Mouse (Mus musculus) brain, adult 2 months (tissue): Measurements from ENCODE around the gene Dnah17.
A peak's percentile ranks its signal among the peaks of the same experiment; 100 is the strongest.

Experiments used
- DNase-seq: peaks from one replicate; pipeline ENCODE4 v3.0.0; 2011; ENCODE audit warnings: low read depth, low spot score

The Dnah17 gene

DNA sequence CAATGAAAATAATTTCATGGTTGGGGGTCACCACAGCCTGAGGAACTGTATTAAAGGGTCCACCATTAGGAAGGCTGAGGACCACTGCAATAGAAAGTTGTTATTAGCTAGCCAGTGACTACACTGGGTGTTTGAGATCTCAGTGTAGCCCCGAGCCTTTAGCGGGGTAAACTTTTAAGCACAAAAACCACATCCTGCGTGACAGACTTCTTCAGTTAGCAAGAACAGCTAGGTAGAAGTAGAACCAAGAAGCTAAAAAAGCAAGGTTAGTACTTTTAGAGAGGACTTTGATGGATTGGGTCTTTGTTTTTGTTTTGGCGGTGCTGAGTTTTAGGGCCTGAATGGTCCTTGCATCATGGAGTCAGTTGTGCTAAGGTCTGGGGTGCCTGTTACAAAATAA is 13.3 kb upstream of the Dnah17 start:
- no peak for DNase-seq

GRCm38 (mm10) chr11:118142547-118143165 is 12.2 kb upstream of the Dnah17 start:
- DNase-seq: peak; percentile 44

- DNase-seq: no peak
These were observed 10.5 kb upstream of the Dnah17 start for GRCm38 (mm10) chr11:118140771-118141565.

DNA sequence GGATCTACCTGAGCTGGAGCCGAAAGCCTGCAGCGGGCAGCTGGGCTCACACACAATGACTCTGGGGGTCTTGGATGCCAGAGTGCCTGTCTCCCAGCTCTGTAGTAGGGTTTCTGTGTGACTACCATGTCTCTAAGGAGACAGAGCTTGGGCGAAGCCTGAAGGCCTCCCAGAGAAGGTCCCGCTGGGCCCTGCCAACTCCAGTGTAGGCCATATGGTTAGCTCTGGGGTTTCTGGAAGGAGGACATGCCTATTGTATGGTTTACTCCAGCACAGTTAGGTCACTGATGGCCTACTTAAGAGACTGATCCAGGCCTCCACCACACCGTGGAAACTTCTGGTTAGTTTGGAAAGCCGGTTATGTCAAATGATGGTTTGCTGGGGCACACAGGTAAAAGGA is 7.9 kb upstream of the Dnah17 start:
- DNase-seq: peak; percentile 85

DNA sequence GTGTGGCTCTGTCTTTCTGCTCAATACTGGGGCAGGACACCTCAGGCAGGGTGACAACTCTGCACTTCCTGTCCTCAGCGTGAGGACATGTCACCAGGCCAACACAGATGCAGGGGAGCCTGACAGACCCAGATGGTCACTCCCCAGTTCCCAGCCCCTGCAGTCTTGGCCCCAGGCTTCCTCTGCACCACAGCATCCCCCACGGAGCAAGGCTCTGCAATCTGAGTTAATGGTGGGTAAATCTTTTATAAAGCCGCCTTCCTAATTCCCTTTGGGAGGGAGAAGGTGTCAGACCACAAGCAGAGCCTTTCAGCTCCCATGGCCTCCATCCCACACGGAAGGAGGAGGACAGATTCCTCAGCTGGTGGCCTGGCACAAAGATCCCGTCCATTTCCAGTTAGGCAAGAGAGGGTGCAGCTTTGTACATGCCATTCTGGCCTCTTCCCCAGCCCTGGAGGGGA is 5.8 kb upstream of the Dnah17 start:
- DNase-seq: peak; percentile 40

DNA sequence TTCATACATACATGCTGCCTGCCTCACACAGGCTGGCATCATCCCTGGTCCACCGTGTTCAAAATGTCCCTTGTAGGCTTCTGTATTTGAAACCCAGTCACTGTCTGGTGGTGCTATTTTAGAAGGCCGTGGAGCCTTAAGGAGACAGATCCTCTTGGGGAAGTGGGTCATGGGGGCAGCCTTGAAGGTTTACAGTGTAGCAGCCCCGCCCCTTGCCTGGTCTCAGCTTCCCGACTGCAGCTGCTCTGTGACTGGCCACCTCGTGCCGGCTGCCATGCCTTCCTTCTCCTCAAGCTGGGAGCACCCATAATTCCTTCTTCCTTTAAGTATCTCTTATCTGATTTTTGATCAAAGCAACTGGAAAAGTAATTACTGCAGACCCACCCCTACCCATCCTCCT is 4.8 kb upstream of the Dnah17 start:
- DNase-seq: no peak

GRCm38 (mm10) chr11:118133752-118134169 is 3.3 kb upstream of the Dnah17 start:
- peak; percentile 86 for DNase-seq

DNA sequence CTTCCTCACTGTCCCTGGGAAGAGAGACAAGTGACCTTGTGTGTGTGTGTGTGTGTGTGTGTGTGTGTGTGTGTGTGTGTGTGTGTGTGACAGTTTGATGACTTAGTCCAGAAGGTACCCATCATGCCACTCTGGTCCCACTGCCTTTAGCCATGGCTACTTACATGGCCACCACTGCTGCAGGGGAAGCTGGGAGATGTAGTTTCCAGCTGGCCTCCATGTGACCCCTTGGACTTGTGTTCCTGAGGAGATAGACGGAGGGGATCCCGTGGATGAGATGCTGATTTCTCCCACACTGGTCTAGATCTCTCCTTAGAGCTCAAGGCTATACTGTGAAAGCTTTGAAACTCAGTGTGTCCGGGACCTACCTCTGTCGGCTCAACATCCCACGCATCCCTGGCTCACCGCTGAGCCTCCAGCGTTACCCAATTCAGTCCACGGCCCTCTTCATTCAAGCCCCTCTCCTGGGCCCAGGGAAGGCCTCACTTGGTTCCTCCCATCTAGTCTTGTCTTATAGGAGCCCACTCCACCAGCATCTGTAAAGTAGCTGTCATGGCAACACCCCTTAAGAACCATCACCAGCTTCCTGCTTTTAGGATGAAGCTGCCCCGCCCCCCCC is 2.8 kb upstream of the Dnah17 start:
- peak; percentile 52 for DNase-seq

DNA sequence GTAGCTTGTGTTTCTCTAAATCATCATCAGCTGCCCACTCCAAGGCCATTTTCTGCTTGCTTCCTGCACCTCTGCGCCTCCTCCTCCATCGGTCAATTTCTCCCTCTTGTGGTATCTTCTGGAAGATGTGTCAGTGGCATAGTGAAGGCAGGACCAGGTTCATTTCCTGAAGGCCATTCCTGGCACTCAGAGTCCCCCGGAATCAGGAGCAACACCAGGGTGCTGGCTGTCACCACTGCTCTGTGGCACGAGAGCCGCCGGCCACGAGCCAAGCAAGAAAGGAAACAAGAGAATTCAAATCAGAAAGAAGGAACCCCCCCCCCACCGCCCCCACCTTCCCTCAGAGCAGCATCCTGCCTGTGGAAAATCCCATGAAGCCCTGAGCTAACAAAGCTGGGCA is 1.7 kb upstream of the Dnah17 start:
- DNase-seq: no peak

DNA sequence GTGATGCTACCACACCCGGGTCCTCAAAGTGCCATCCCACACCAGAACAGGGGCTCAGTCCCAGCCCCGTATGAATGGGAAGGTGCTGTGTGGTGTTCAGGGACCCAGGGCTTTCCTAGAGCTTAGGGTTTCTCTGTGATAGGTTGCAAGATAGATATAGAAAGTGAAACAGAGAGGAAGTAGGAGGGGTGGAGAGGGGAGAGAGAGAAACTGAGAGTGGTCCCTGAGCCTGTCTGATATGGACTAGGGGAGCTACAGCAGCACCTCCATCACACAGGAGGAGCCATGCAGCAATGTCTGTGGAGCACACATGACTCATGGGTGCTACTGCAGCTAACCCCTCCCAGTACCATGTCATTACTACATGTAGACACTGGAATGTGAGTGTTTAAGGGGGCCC is 622 bp downstream of the Dnah17 start:
- DNase-seq: no peak

- no peak for DNase-seq
These were observed 8.8 kb downstream of the Dnah17 start for GRCm38 (mm10) chr11:118121592-118121991.

DNA sequence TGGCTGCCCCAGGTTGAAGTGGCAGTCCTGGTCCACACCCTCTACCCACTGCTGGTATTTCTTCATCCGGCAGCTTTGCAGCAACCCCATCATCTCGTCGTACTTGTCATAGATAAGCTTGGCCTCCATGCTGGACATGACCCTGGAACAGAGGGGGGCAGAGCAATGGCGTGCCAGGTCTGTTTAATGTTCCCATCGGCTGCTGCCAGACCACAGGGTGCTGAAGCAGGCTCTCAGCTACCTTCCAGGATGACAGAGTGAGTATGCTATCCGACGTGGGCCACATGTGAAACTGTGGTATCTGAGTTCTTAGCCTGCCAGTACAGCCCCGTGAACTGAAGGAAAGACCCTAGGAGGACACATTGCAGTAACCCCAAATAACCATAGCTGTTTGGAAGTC is 11.7 kb downstream of the Dnah17 start:
- no peak for DNase-seq

GRCm38 (mm10) chr11:118114581-118115110 is 15.8 kb downstream of the Dnah17 start:
- no peak for DNase-seq

GRCm38 (mm10) chr11:118113516-118114205 is 16.8 kb downstream of the Dnah17 start:
- DNase-seq: no peak

DNA sequence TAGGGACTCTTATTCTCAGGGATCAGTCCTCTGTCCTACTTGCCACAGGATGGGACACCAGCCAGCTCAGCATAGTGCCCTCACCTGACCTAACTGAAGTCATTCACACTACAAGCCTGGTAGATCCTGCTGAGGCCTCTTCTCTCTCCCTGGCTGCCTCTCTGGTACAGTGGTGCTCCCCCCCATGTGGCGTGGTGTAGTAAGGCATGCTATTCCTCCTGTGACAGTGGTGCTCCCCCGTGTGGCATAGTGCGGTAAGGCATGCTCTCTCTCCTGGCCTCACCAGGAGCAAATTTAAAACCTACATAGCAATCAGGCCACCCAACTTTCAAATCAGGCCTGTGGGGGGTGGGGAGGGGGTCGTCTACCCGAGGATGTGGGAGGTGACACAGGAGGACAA is 26.4 kb downstream of the Dnah17 start:
- DNase-seq: peak; percentile 94

- DNase-seq: no peak
These were observed 27.1 kb downstream of the Dnah17 start for GRCm38 (mm10) chr11:118103383-118103782.

DNA sequence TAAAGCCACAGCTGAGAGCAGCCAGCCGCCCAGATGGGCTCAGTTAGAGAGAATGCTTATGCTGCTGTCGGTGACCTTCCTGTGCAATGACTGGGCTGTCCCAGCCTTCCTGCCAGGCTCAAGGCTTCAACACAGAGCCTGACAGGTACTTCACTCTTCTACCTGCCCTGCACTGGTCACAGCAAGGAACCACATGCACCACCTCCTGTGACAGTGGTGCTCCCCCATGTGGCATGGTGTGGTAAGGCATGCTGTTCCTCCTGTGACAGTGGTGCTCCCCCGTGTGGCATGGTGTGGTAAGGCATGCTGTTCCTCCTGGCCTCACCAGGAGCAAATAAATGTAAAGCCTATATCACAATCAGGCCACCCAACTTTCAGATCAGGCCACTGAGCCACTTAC is 27.6 kb downstream of the Dnah17 start:
- peak; percentile 93 for DNase-seq

GRCm38 (mm10) chr11:118101133-118101532 is 29.3 kb downstream of the Dnah17 start:
- DNase-seq: no peak

DNA sequence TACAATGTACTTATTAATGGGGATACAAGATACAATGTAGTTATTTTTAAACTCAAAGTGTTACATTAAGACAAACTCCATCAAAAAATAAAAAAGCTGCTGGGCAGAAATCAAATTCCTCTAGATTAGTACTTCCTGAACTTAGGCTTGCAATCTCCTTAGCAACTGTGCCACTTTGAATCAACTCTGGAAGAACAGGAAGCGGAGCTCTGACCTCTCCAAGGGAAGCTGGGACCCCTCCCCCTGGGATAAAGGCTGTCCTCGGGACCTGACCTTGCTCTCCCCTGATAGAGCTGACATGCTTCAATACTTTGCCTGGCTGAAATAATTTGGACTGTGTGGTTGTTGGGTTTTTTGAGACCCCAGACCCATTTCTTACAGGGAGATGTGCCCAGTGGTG is 33.7 kb downstream of the Dnah17 start:
- DNase-seq: no peak

DNA sequence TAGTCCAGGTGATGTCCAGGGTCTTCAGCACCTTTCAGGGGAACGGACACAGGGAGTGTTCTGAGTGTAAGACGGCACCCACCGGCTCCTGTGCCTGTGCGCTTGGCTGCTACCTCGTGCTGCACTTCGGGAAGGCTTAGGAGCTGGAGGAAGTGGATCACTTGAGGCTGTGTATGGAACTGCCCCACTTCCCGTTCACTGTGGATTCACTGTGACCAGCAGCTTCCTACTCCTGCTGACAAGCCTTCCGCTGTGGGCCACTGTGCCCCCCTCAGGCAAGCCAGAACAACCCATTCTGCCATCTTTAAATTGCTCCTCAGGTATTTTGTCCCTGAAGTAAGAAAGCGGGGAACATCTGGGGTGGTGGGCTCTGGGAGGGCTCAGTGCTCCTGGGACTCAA is 35.4 kb downstream of the Dnah17 start:
- no peak for DNase-seq

DNA sequence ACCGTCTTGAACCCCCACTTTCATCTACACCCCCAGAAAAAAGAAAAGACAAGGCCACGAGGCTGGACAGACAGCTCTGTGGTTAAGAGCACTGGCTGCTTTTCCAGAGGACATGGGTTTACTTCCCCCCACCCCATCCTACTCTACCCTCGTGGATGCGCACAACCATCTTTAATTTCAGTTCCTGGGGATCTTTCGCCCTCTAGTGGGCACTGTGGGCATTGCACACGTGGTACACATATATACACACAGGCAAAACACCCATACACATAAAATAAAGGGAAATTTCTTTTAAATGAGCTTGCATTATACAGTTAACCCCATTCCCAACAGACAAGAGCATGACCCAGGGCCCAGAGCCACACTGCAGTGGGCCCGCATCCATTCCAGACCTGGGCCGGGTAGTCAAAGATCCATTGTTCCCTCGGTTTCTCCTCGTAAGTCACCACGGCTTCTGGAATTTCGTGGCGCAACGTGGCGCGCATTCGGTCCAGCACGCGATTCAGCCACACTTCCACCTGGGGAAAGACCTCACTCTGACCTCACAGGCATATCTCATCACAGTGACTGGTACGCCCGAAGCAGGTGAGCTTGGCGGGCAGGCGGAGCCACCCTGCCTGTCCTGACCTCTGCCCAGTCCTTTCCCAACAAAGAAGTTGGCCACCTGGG is 39.3 kb downstream of the Dnah17 start:
- no peak for DNase-seq
